Mouse (Mus musculus): ENCODE measurements at regions not wholly inside any gene's neighbourhood (a gene's known extent, or its start where the extent isn't known, plus 50 kb on each side); places are given as distances from the start of the nearest gene placed in this dataset.

- TF ChIP-seq CTCF (IDR thresholded peaks at IDR 0.05; ENCODE audit: low read depth) = no peak
- no peak for TF ChIP-seq EP300 (IDR thresholded peaks at IDR 0.05; ENCODE audit: low read depth)
Observed at GRCm38 (mm10) chr14:76217178-76217500, 106.4 kb downstream of the Nufip1 start.

All from liver, embryonic 14.5 days (tissue).